Mouse (Mus musculus) heart, embryonic 12.5 days (tissue): Measurements from ENCODE around the gene Slc34a3. TPM values are rescaled to one million over a fixed set of nuclear protein-coding genes. Genes with fewer than 3 reads are reported as not detected.

ENCODE experiments used
- ATAC-seq: fragments of 200-750 bp; cut with Nextera tagmentation; 2 replicates; pipeline ENCODE4 v1.8.0; 2017; ENCODE audit warnings: moderate TSS enrichment, moderate library complexity; ENCODE audit not compliant: insufficient number of reproducible peaks, low FRiP score
- H3K27ac ChIP-seq: fragments of 300-500 bp; sonication (generic); 2 replicates; pipeline ENCODE4 v1.5.1; 2016; ENCODE audit warnings: mild to moderate bottlenecking, moderate library complexity; ENCODE audit not compliant: poor library complexity, severe bottlenecking
- H3K27me3 ChIP-seq: fragments of 300-500 bp; sonication (generic); replicated peaks from 2 replicates; pipeline ENCODE4 v1.6.1; 2016; ENCODE audit warnings: mild to moderate bottlenecking, moderate library complexity
- H3K36me3 ChIP-seq: fragments of 300-500 bp; sonication (generic); 2 replicates; pipeline ENCODE4 v1.6.1; 2016; ENCODE audit warnings: mild to moderate bottlenecking, moderate library complexity
- H3K4me1 ChIP-seq: fragments of 300-500 bp; sonication (generic); replicated peaks from 2 replicates; pipeline ENCODE4 v1.6.1; 2016; ENCODE audit warnings: mild to moderate bottlenecking
- H3K4me2 ChIP-seq: fragments of 300-500 bp; sonication (generic); 2 replicates; pipeline ENCODE4 v1.6.1; 2016; ENCODE audit warnings: mild to moderate bottlenecking, moderate library complexity
- H3K4me3 ChIP-seq: fragments of 300-500 bp; sonication (generic); 2 replicates; pipeline ENCODE4 v1.5.1; 2016; ENCODE audit warnings: mild to moderate bottlenecking
- H3K9ac ChIP-seq: fragments of 300-500 bp; sonication (generic); 2 replicates; pipeline ENCODE4 v1.6.1; 2016; ENCODE audit warnings: mild to moderate bottlenecking, moderate library complexity
- H3K9me3 ChIP-seq: fragments of 300-500 bp; sonication (generic); replicated peaks from 2 replicates; pipeline ENCODE4 v1.6.1; 2016; ENCODE audit warnings: mild to moderate bottlenecking, moderate library complexity
- WGBS: fragments of 180-500 bp; shearing (Covaris S2); methylation state at CpG from one replicate; pipeline ENCODE4 v1.1.7; 2016; 5-methylcytosine and 5-hydroxymethylcytosine counted together
- polyA plus RNA-seq: library from polyadenylated mRNA; unstranded; fragments of >200 nt; fragmentation: Nextera tagmentation; extraction: Ambion mirVana; gene quantifications from 2 replicates; pipeline ENCODE4 v1.2.1, GENCODE M21; 2016

Gene Slc34a3
- polyA plus RNA-seq, 1 experiment from 2014 or later, result not detected

DNA sequence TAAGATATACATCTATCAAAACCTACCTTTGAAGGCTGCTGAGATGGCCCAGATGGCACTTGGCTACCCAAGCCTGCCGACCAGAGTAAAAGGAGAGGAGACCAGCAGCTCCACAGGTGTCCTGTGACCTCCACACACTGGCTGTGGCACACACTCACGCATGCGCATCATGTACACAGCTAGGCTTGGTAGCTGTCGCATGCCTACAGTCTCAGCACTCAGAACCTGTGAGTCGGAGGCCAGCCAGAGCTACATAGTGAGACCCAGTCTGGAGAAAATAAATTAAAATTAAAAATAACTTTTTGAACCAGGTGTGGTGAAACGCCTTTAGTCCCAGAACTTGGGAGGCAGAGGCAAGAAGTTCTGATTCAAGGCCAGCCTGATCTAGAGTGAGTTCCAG lies 46.3 kb downstream of the Slc34a3 start:
- Histone ChIP-seq H3K4me3 (no peak overlapping the region), H3K27ac (no peak overlapping the region), H3K27me3 (peaks cover 16% of the 10 kb centered on the region), H3K36me3 (no peaks in the 10 kb centered on the region), H3K9me3 (no peaks in the 10 kb centered on the region), H3K4me1 (peaks cover 8% of the 10 kb centered on the region), H3K9ac (no peak overlapping the region), H3K4me2 (no peak overlapping the region)
- ATAC-seq, result no peak
- WGBS, result 78% methylated on average over 6 of the region's 6 CpGs

- Histone ChIP-seq H3K9me3 (no peaks in the 10 kb centered on the region), H3K4me2 (peak overlapping the region; percentile 95), H3K4me1 (peaks cover 15% of the 10 kb centered on the region), H3K9ac (0 out of 2 replicates have a peak overlapping the region, but pooled peaks have one; percentile 66), H3K27me3 (peaks cover 16% of the 10 kb centered on the region), H3K36me3 (no peaks in the 10 kb centered on the region), H3K27ac (no peak overlapping the region), H3K4me3 (peak overlapping the region; percentile 56)
- ATAC-seq, result no peak
- WGBS, result 30% methylated on average over 5 of the region's 5 CpGs
These were observed 47.6 kb downstream of the Slc34a3 start for GRCm38 (mm10) chr2:25186575-25186930.

- peak overlapping the region; percentile 95 for H3K4me2 ChIP-seq
- H3K4me3 ChIP-seq, result peak overlapping the region; percentile 56
- H3K36me3 ChIP-seq, result no peaks in the 10 kb centered on the region
- peaks cover 15% of the 10 kb centered on the region for H3K4me1 ChIP-seq
- H3K9me3 ChIP-seq, result no peaks in the 10 kb centered on the region
- ATAC-seq, result peak; percentile 68
- peak overlapping the region; percentile 66 for H3K9ac ChIP-seq
- H3K27me3 ChIP-seq, result peaks cover 16% of the 10 kb centered on the region
- under 1% methylated on average over 64 of the region's 64 CpGs for WGBS
- H3K27ac ChIP-seq, result peak overlapping the region; percentile 73; the same call in 1 of the 2 replicates
These were observed 48.3 kb downstream of the Slc34a3 start for GRCm38 (mm10) chr2:25185625-25186574.

- H3K4me2 ChIP-seq, result no peak overlapping the region
- H3K27ac ChIP-seq, result no peak overlapping the region
- no peaks in the 10 kb centered on the region for H3K36me3 ChIP-seq
- ATAC-seq, result no peak
- H3K4me3 ChIP-seq, result no peak overlapping the region
- peaks cover 22% of the 10 kb centered on the region for H3K4me1 ChIP-seq
- no peaks in the 10 kb centered on the region for H3K9me3 ChIP-seq
- 93% methylated on average over 7 of the region's 7 CpGs for WGBS
- peaks cover 22% of the 10 kb centered on the region for H3K27me3 ChIP-seq
- H3K9ac ChIP-seq, result no peak overlapping the region
These were observed 49.7 kb downstream of the Slc34a3 start for GRCm38 (mm10) chr2:25184496-25184895.

DNA sequence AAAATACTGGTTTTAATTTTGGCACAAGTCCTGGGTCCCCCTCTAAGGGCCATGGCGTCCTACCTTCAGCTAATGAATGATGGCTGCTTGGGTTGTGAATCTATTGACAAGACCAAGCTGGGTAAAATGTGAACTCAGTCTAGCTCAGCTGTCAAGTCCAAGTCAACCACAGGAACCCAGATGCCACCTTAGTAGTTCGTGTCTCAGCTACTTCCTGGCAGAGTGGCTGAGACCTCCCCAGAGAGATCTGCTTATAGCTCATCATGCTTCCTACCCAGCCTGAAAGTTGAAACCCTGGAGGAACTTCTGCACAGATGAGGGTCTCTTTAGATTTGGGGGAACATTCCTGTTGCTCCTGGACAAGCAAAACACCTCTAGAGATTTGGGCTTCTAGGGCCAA lies 50.8 kb downstream of the Slc34a3 start:
- peaks cover 28% of the 10 kb centered on the region for H3K4me1 ChIP-seq
- no peak for ATAC-seq
- no peak overlapping the region for H3K27ac ChIP-seq
- 72% methylated on average over 2 of the region's 2 CpGs for WGBS
- H3K9ac ChIP-seq, result no peak overlapping the region
- no peaks in the 10 kb centered on the region for H3K9me3 ChIP-seq
- H3K4me3 ChIP-seq, result no peak overlapping the region
- H3K36me3 ChIP-seq, result no peaks in the 10 kb centered on the region
- H3K27me3 ChIP-seq, result peaks cover 31% of the 10 kb centered on the region
- H3K4me2 ChIP-seq, result peak overlapping the region; percentile 56

GRCm38 (mm10) chr2:25182664-25183063 lies 51.5 kb downstream of the Slc34a3 start:
- Histone ChIP-seq H3K4me2 (peak overlapping the region; percentile 56), H3K9ac (0 out of 2 replicates have a peak overlapping the region, but pooled peaks have one; percentile 8), H3K36me3 (no peaks in the 10 kb centered on the region), H3K27me3 (peaks cover 35% of the 10 kb centered on the region), H3K27ac (no peak overlapping the region), H3K4me3 (peak overlapping the region; percentile 72), H3K4me1 (peaks cover 35% of the 10 kb centered on the region), H3K9me3 (no peaks in the 10 kb centered on the region)
- no peak for ATAC-seq
- 26% methylated on average over 6 of the region's 6 CpGs for WGBS

GRCm38 (mm10) chr2:25181891-25182397 lies 52.2 kb downstream of the Slc34a3 start:
- no peak overlapping the region for H3K27ac ChIP-seq
- peak overlapping the region; percentile 81 for H3K9ac ChIP-seq

GRCm38 (mm10) chr2:25180973-25181890 lies 52.9 kb downstream of the Slc34a3 start:
- H3K27me3 ChIP-seq, result peaks cover 49% of the 10 kb centered on the region
- H3K4me2 ChIP-seq, result peak overlapping the region; percentile 98
- H3K9ac ChIP-seq, result peak overlapping the region; percentile 81
- H3K9me3 ChIP-seq, result no peaks in the 10 kb centered on the region
- peaks cover 49% of the 10 kb centered on the region for H3K4me1 ChIP-seq
- ATAC-seq, result peak; percentile 47
- H3K4me3 ChIP-seq, result peak overlapping the region; percentile 72
- peak overlapping the region; percentile 77 for H3K27ac ChIP-seq
- no peaks in the 10 kb centered on the region for H3K36me3 ChIP-seq
- WGBS, result under 1% methylated on average over 100 of the region's 100 CpGs

More at GRCm38 (mm10) chr2:25181891-25182397, 52.2 kb downstream of the Slc34a3 start:
- Histone ChIP-seq H3K4me3 (peak overlapping the region; percentile 72), H3K27me3 (peaks cover 42% of the 10 kb centered on the region), H3K36me3 (no peaks in the 10 kb centered on the region), H3K9me3 (no peaks in the 10 kb centered on the region), H3K4me2 (peak overlapping the region; percentile 98), H3K4me1 (peaks cover 42% of the 10 kb centered on the region)
- WGBS, result under 1% methylated on average over 17 of the region's 17 CpGs
- no peak for ATAC-seq

- Histone ChIP-seq H3K4me1 (peaks cover 49% of the 10 kb centered on the region), H3K36me3 (no peaks in the 10 kb centered on the region), H3K9ac (peak within 1 kb of the TSS; percentile 81), H3K9me3 (no peaks in the 10 kb centered on the region), H3K4me3 (peak within 1 kb of the TSS; percentile 72), H3K27ac (peak within 1 kb of the TSS; percentile 77), H3K4me2 (peak within 1 kb of the TSS; percentile 98), H3K27me3 (peaks cover 51% of the 10 kb centered on the region)
- WGBS, result 0% methylated on average over 35 of the region's 35 CpGs
- peak; percentile 91 for ATAC-seq
These were observed 53.7 kb downstream of the Slc34a3 start, which contains the start of gene Nrarp for GRCm38 (mm10) chr2:25180478-25180903. Gene Nrarp (plus strand): TSS chr2:25180758.

- H3K27ac ChIP-seq, result no peak overlapping the region
- 55% methylated on average over 15 of the region's 15 CpGs for WGBS
These were observed 54.5 kb downstream of the Slc34a3 start for GRCm38 (mm10) chr2:25179566-25180217.

More at GRCm38 (mm10) chr2:25179566-25180217, 54.5 kb downstream of the Slc34a3 start:
- H3K4me2 ChIP-seq, result peak overlapping the region; percentile 98
- ATAC-seq, result no peak
- peaks cover 44% of the 10 kb centered on the region for H3K4me1 ChIP-seq
- no peaks in the 10 kb centered on the region for H3K36me3 ChIP-seq
- H3K27me3 ChIP-seq, result peaks cover 45% of the 10 kb centered on the region
- H3K4me3 ChIP-seq, result peak overlapping the region; percentile 72; the same call in 1 of the 2 replicates
- H3K9ac ChIP-seq, result no peak overlapping the region
- no peaks in the 10 kb centered on the region for H3K9me3 ChIP-seq
